Mouse (Mus musculus): Measurements from ENCODE around the gene Pheta2.

GRCm38 (mm10) chr15:82378261-82379180 is 39.8 kb downstream of the Pheta2 start:
- no peak for TF ChIP-seq CTCF (IDR thresholded peaks at IDR 0.05; ENCODE audit: low read depth)
- no peak for TF ChIP-seq EP300 (IDR thresholded peaks at IDR 0.05; ENCODE audit: low read depth)
